Mouse (Mus musculus) kidney, postnatal 0 days (tissue): ENCODE measurements around the gene D630039A03Rik. TPM values are rescaled to one million over a fixed set of nuclear protein-coding genes. Genes with fewer than 3 reads are reported as not detected.

Experiments used
- ATAC-seq: fragments of 200-750 bp; cut with Nextera tagmentation; replicated peaks from 2 replicates; pipeline ENCODE4 v1.8.0; 2017; ENCODE audit warnings: low read depth, moderate number of reproducible peaks, moderate TSS enrichment, moderate library complexity; ENCODE audit not compliant: low FRiP score
- DNase-seq: peaks from one replicate; pipeline ENCODE4 v3.0.0-alpha.2; 2016; ENCODE audit warnings: low spot score
- H3K27ac ChIP-seq: fragments of 300-500 bp; sonication (generic); 2 replicates; pipeline ENCODE4 v1.5.1; 2014; ENCODE audit warnings: mild to moderate bottlenecking
- H3K27me3 ChIP-seq: fragments of 300-500 bp; sonication (generic); 2 replicates; pipeline ENCODE4 v1.6.1; 2014; ENCODE audit warnings: low read length, mixed read lengths; ENCODE audit not compliant: insufficient read depth
- H3K36me3 ChIP-seq: fragments of 300-500 bp; sonication (generic); 2 replicates; pipeline ENCODE4 v1.6.1; 2014; ENCODE audit warnings: low read length, mixed read lengths; ENCODE audit not compliant: insufficient read depth
- H3K4me1 ChIP-seq: fragments of 300-500 bp; sonication (generic); replicated peaks from 2 replicates; pipeline ENCODE4 v1.6.1; 2014; ENCODE audit warnings: antibody characterized with exemption, low read length, mixed read lengths; ENCODE audit not compliant: insufficient read depth
- H3K4me2 ChIP-seq: fragments of 300-500 bp; sonication (generic); 2 replicates; pipeline ENCODE4 v1.6.1; 2014; ENCODE audit warnings: mild to moderate bottlenecking, low read length, moderate library complexity, mixed read lengths
- H3K4me3 ChIP-seq: fragments of 300-500 bp; sonication (generic); replicated peaks from 2 replicates; pipeline ENCODE4 v1.5.1; 2014; ENCODE audit warnings: low read depth, low read length
- H3K9ac ChIP-seq: fragments of 300-500 bp; sonication (generic); 2 replicates; pipeline ENCODE4 v1.6.1; 2014; ENCODE audit warnings: low read depth, low read length
- H3K9me3 ChIP-seq: fragments of 300-500 bp; sonication (generic); replicated peaks from 2 replicates; pipeline ENCODE4 v1.6.1; 2016; ENCODE audit warnings: low read length, inconsistent platforms, mixed read lengths
- CTCF ChIP-seq: IDR thresholded peaks from 2 replicates; pipeline ENCODE4 v1.5.1; 2016; ENCODE audit warnings: antibody characterized with exemption, low read depth, mild to moderate bottlenecking, moderate library complexity
- WGBS: fragments of 180-500 bp; shearing (Covaris S2); extraction: QIAGEN DNeasy Blood & Tissue Kit; methylation state at CpG from one replicate; pipeline ENCODE4 v1.1.7; 2014; 5-methylcytosine and 5-hydroxymethylcytosine counted together
- polyA plus RNA-seq: library from polyadenylated mRNA; unstranded; fragments of >200 nt; fragmentation: Nextera tagmentation; extraction: Ambion mirVana; gene quantifications from 2 replicates; pipeline ENCODE4 v1.2.1, GENCODE M21; 2015

Gene D630039A03Rik
- 2.3 and 2.7 TPM in 2 replicates for polyA plus RNA-seq

DNA sequence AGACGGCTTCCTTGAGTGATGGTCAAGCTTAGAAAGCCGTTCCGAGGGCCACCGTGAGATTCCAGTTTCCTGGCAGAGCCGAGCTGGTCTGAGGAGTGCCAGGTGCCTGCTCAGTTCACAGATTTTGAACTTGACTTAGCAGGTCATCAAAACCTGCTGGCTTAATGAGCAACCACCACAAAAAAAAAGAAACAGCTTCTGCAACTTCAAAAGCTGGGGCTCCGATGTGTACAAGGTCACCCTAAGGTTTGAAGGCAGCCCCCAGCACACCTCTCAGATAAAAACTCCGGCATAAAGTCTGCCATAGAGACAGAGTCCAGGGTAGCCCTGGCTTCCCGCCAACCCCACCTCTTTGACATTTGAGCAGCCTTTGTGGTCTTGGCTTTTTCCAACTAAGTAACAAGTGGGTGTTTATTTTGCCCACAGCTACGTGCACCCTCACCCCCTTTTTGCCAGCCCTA lies at the start of gene D630039A03Rik:
D630039A03Rik (minus strand) TSS at position 97 of the 461 bp plus-strand sequence.
- ATAC-seq, result no peak
- H3K9me3 ChIP-seq, result no peaks in the 10 kb centered on the region
- peak within 1 kb of the TSS; percentile 75 for H3K27ac ChIP-seq
- TF ChIP-seq CTCF, result no peak
- 6% methylated on average over 9 of the region's 9 CpGs for WGBS
- no peaks in the 10 kb centered on the region for H3K36me3 ChIP-seq
- H3K4me1 ChIP-seq, result peaks cover 11% of the 10 kb centered on the region
- H3K27me3 ChIP-seq, result no peaks in the 10 kb centered on the region
- peak within 1 kb of the TSS; percentile 46; the same call in 1 of the 2 replicates for H3K9ac ChIP-seq
- DNase-seq, result peak; percentile 34
- peak within 1 kb of the TSS; percentile 55 for H3K4me2 ChIP-seq
- peak within 1 kb of the TSS; percentile 29 for H3K4me3 ChIP-seq

DNA sequence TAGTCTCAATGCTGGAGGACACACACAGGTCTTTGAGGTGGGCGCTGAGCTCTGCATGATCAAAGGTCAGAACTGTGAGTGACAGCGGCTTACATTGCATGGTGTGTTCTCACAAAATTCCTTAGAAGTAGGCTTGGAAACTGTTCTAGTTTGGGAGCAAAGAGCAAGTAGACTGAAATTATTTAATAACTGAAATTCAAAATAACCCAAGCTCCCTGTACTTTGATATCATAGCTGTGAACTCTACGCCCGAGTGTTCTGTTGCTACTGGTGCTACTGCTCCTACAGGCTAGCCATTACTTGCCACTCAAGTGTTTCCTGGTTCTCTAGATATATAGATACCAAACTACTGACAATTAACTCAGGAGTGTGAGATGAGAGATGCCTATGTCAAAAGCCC lies 49.4 kb upstream of the D630039A03Rik start:
- DNase-seq, result no peak
- H3K9ac ChIP-seq, result no peak overlapping the region
- H3K36me3 ChIP-seq, result no peaks in the 10 kb centered on the region
- no peak overlapping the region for H3K27ac ChIP-seq
- 92% methylated on average over 4 of the region's 4 CpGs for WGBS
- no peaks in the 10 kb centered on the region for H3K9me3 ChIP-seq
- no peaks in the 10 kb centered on the region for H3K4me1 ChIP-seq
- H3K27me3 ChIP-seq, result no peaks in the 10 kb centered on the region
- no peak overlapping the region for H3K4me3 ChIP-seq
- no peak for TF ChIP-seq CTCF
- ATAC-seq, result peak; percentile 63
- no peak overlapping the region for H3K4me2 ChIP-seq

DNA sequence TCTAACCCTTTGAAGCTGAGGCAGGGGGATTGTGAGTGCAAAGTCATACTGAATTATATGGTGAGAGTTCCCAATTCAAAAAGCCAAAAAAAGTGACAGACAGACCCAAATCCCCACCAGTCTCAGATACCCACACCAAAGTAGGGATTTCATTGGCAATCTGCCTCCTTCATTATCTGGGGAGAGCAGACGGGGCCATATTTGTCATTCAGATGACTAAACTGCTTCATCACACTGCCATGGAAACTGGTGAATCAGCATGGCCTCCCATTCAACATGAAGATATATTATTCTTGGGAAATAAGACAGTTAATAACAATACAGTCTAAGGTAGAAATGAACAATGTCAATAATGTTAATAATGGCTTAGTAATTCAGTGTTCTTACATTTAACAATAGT lies 48.0 kb upstream of the D630039A03Rik start:
- no peak for ATAC-seq

DNA sequence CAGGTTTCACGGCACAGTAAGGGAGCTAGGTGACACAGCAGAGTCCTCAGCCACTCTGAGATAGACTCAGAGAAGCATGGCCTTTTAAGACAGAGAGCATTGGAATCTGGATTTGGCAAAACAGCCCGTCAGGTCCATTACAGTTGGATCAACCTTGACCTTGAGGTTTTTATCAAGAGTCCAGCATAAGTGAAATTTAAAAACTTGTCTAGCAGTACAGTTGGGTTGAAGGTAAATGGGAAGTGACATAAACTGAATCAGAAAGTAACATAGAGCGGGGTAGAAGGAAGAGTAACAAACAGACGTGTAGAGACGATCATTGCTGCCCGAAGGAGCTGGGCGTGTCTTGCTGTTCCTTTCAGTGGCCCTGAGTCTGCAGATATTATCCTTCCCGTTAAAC lies 43.0 kb upstream of the D630039A03Rik start:
- no peak overlapping the region for H3K9ac ChIP-seq
- H3K4me3 ChIP-seq, result no peak overlapping the region
- no peaks in the 10 kb centered on the region for H3K27me3 ChIP-seq
- H3K4me2 ChIP-seq, result no peak overlapping the region
- H3K9me3 ChIP-seq, result no peaks in the 10 kb centered on the region
- H3K36me3 ChIP-seq, result no peaks in the 10 kb centered on the region
- H3K4me1 ChIP-seq, result peaks cover 8% of the 10 kb centered on the region
- H3K27ac ChIP-seq, result no peak overlapping the region
- no peak for ATAC-seq
- DNase-seq, result no peak
- no peak for TF ChIP-seq CTCF
- WGBS, result 82% methylated on average over 8 of the region's 8 CpGs

More for the DNA sequence above, 48.0 kb upstream of the D630039A03Rik start:
- Histone ChIP-seq H3K27me3 (no peaks in the 10 kb centered on the region), H3K36me3 (no peaks in the 10 kb centered on the region), H3K9ac (no peak overlapping the region), H3K9me3 (no peaks in the 10 kb centered on the region), H3K4me3 (no peak overlapping the region), H3K4me1 (no peaks in the 10 kb centered on the region), H3K27ac (no peak overlapping the region), H3K4me2 (no peak overlapping the region)
- 69% methylated on average over 1 of the region's 1 CpGs for WGBS
- no peak for TF ChIP-seq CTCF
- no peak for DNase-seq

DNA sequence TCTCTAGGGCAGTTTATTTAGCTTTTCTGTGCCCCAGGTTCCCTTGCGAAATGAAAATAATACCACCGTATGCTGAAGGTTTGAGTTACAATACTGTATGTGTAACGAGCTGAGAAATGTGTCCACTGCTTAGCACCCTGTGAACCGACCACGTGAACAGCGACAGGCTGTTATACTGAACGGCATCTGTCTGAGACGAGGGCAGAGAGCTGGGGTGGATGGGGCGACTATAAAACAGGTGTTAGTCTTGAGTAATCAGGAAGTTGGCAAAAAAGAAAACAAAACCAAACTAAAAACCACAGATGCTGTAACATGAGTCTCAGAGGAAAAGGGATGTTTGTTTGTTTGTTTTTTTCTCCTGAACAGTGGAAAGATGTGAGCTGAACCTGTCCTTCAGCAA lies 42.0 kb upstream of the D630039A03Rik start:
- H3K36me3 ChIP-seq, result no peaks in the 10 kb centered on the region
- H3K4me1 ChIP-seq, result peaks cover 14% of the 10 kb centered on the region
- no peak for TF ChIP-seq CTCF
- no peak overlapping the region for H3K4me3 ChIP-seq
- 35% methylated on average over 9 of the region's 9 CpGs for WGBS
- ATAC-seq (no peak), DNase-seq (no peak)
- H3K9me3 ChIP-seq, result no peaks in the 10 kb centered on the region
- no peak overlapping the region for H3K27ac ChIP-seq
- no peak overlapping the region for H3K9ac ChIP-seq
- H3K4me2 ChIP-seq, result no peak overlapping the region
- H3K27me3 ChIP-seq, result no peaks in the 10 kb centered on the region

DNA sequence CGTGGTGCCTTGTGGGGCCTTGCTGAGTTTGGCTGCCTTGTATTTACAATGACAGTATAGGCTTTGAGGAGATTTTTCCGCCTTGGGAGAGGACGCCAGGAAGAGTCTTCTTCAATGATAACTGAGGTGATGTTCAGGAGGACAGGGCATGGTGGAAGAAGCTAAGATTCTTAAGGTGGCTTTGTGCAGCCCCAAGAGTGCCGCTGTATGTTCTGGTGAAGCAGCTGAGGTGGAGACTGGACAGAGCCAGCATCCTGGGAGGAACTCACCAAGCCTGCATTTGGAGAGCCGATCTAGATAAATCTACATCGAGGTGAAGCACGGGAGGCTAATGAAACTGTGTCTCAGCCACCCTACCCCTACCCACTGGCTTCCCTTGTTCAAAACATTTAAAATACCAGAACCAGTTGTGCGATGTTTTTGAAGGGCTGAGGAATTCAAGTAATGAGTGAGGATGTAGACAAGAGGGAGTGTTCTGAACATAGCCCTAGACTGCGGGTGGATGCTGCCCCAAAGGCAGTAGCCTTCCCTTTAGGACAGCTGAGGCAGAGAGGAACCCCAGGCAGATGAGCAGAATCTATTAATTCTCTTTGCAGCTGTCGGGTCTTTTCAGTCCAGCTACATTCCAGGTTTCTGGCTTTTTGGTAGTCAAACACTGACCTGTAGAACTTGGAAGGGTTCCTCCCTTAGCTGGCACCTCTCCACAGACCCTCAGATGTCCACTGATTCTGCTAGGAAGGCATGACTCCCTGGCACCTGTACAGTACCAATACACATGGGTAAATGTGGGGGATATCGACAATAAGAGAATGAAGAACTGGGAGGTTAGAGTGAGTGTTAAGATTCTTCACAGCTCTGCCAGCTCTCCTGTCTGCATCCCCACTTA lies 41.3 kb upstream of the D630039A03Rik start:
- Histone ChIP-seq H3K4me3 (peak overlapping the region; percentile 81), H3K9ac (peak overlapping the region; percentile 61; the same call in 1 of the 2 replicates), H3K4me1 (peaks cover 14% of the 10 kb centered on the region), H3K9me3 (no peaks in the 10 kb centered on the region), H3K27ac (peak overlapping the region; percentile 96), H3K27me3 (no peaks in the 10 kb centered on the region), H3K4me2 (peak overlapping the region; percentile 67), H3K36me3 (no peaks in the 10 kb centered on the region)
- no peak for TF ChIP-seq CTCF
- DNase-seq, result no peak
- no peak for ATAC-seq
- WGBS, result 45% methylated on average over 11 of the region's 11 CpGs
